Mouse (Mus musculus): ENCODE data around the gene Mpc1. TPM values are rescaled to one million over a fixed set of nuclear protein-coding genes. Genes with fewer than 3 reads are reported as not detected.
"Not testable (repeated sequence)": the region's sequence is repeated elsewhere in the genome, so short reads cannot be mapped to it uniquely, and the experiment has no call there.

Mpc1 gene
- polyA plus RNA-seq, 1 experiment from 2014 or later, result 168 TPM

DNA sequence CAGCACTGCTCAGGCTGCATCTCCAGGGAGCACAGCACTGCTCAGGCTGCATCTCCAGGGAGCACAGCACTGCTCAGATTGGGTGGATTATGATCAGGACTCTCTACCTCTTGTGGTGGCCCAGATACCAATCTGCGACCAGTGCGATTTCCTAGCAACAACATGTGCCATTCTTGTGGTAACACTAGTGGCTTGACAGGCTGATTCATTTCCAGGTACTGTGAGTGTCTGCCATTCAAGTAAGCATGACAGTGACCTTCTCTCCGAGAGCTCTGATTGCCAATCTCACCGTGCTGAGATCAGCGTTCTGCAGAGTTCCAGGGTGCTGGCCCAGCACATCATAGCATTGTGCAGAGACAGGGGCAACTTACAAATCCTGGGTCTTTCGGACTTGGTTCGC lies 31.0 kb upstream of the Mpc1 start:
- DNase-seq (ENCODE audit: low read depth, low spot score) (no peak), ATAC-seq (no peak)
- ChIA-PET CTCF (no interaction called here), POLR2A (no interaction called here)
- TF ChIP-seq CTCF (IDR thresholded peaks at IDR 0.05), result no peak
- peaks cover 12% of the 10 kb centered on the region for H3K27me3 ChIP-seq
- in situ Hi-C loops (cut with MboI; ENCODE audit: low pct_unique_long_range_greater_than_20kb), result no loop called here

DNA sequence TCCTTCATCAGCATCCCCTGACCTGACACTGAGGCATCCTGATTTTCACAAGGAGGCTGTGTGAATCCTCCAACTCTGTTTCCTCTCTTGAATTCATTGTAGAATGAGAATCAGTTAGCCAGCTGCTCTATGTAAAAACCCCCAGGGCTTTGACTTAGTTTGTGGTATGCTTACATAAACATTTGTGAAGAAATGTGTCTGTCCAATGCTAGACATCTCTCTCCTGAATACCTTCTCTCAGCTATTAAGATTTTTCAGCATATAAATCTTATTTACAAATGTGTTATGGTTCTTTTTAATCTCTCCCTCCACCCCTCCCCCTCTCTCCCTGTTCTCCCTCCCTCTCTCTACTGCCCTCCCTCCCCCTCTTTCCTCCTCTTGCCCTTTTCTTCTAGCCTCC lies 28.4 kb upstream of the Mpc1 start:
- ChIA-PET CTCF (interaction anchor here (1.1 kb wide), 1 partner anchor 118 kb away, joined by 3 read pairs; no protein-coding TSS in a partner anchor), POLR2A (no interaction called here)
- in situ Hi-C loops (cut with MboI; ENCODE audit: low pct_unique_long_range_greater_than_20kb), result no loop called here
- DNase-seq (ENCODE audit: low read depth, low spot score), result no peak
- H3K27me3 ChIP-seq, result peaks cover 9% of the 10 kb centered on the region
- TF ChIP-seq CTCF (IDR thresholded peaks at IDR 0.05), result no peak
- ATAC-seq, result no peak

DNA sequence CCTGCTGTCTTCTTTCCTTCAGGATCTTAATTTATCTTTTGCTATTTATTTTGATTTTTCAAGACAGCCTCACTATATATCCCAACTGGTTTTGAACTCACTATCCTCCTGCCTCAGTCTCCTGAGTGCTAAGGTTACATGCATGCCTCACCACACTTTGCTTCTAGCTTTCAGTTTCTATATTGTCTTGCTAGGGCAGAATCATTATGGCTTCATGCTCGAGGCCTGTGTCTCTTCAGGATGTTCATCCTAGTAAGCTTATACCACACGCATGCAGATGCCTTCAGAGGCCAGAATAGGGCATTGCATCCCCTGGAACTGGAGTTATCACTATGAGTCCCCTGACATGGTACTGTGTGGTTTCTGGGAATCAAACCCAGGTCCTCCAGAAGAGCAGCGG lies 27.8 kb upstream of the Mpc1 start:
- CTCF ChIA-PET, result no interaction called here

DNA sequence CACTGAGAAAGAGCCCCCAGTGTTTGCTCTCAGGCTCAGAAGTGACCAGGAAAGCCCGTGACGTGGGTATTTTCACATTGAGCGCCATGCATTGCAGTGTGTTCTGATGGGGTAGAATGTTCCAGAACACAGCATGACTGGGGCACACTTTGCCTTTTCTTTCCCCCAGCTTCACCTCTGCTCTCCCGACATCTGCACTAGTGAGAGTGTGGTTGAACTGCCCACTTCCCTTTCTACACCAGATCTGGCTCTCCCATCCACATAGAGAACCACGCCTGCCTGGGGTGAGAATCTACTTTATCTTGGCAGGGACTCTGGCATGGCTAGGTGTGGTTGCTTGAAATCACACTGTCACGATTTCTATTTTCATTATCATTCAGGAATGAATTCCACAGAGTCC lies 27.1 kb upstream of the Mpc1 start:
- DNase-seq (ENCODE audit: low read depth, low spot score) (no peak), ATAC-seq (no peak)
- no peak for TF ChIP-seq CTCF (IDR thresholded peaks at IDR 0.05)
- no peaks in the 10 kb centered on the region for H3K27me3 ChIP-seq
- in situ Hi-C loops (cut with MboI; ENCODE audit: low pct_unique_long_range_greater_than_20kb), result loop anchor here (5.0 kb wide), 1 partner anchor 117 kb away; no protein-coding TSS in a partner anchor
- CTCF ChIA-PET, result no interaction called here
- POLR2A ChIA-PET, result no interaction called here

More for the DNA sequence above, 27.8 kb upstream of the Mpc1 start:
- DNase-seq (ENCODE audit: low read depth, low spot score) (no peak), ATAC-seq (no peak)
- H3K27me3 ChIP-seq, result peaks cover 3% of the 10 kb centered on the region
- POLR2A ChIA-PET, result no interaction called here
- TF ChIP-seq CTCF (IDR thresholded peaks at IDR 0.05), result no peak
- in situ Hi-C loops (cut with MboI; ENCODE audit: low pct_unique_long_range_greater_than_20kb), result loop anchor here (5.0 kb wide), 1 partner anchor 117 kb away; no protein-coding TSS in a partner anchor

DNA sequence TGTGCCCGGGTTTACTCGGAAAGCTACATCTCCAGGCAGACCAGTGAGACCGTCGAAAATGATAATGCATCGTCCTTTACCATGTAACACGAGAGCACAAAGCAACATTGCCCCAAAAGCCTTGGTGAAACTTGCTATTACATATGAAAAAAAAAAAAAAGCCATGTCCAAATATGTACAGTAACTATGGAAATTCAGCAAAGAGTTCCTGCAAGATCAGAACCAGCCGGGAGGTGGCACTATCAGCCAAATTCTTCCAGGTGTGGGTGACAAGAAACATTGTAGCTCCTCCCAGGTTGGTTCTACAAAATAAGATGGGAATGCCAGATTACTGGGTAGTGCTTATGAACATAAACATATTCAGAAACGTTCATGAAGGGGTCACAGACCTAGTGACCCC lies 25.7 kb upstream of the Mpc1 start:
- POLR2A ChIA-PET, result no interaction called here
- in situ Hi-C loops (cut with MboI; ENCODE audit: low pct_unique_long_range_greater_than_20kb), result loop anchor here (5.0 kb wide), 1 partner anchor 115 kb away; no protein-coding TSS in a partner anchor
- DNase-seq (ENCODE audit: low read depth, low spot score) (no peak), ATAC-seq (no peak)
- CTCF ChIA-PET, result interaction anchor here (1.0 to 1.2 kb wide), 4 partner anchors 10 to 204 kb away, joined by 3 to 5 read pairs (median 4); no protein-coding TSS in a partner anchor
- peak; percentile 35 for TF ChIP-seq CTCF (IDR thresholded peaks at IDR 0.05)
- H3K27me3 ChIP-seq, result no peaks in the 10 kb centered on the region

DNA sequence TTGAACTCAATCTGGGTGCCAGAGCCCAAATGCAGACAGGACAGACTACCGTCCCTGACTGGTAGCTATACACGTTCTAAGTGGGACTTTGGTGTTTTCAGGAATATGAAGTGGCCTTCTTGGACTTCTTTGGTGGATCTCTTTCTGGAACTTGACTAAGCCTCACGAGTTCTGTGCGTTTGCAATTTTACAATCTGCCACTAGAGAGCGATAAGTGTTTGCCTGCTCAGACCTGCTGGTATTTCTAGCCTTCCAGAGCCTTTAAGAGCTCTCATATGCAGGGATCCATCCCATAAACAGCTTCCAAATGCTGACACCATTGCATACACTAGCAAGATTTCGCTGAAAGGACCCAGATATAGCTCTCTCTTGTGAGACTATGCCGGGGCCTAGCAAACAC lies 18.1 kb upstream of the Mpc1 start:
- ChIA-PET POLR2A (interaction anchor here (1.0 kb wide), 1 partner anchor 107 kb away, joined by 3 read pairs; no protein-coding TSS in a partner anchor), CTCF (interaction anchor here (0.6 to 3.3 kb wide), 13 partner anchors 11 to 193 kb away, joined by 3 to 25 read pairs (median 4); no protein-coding TSS in a partner anchor)

DNA sequence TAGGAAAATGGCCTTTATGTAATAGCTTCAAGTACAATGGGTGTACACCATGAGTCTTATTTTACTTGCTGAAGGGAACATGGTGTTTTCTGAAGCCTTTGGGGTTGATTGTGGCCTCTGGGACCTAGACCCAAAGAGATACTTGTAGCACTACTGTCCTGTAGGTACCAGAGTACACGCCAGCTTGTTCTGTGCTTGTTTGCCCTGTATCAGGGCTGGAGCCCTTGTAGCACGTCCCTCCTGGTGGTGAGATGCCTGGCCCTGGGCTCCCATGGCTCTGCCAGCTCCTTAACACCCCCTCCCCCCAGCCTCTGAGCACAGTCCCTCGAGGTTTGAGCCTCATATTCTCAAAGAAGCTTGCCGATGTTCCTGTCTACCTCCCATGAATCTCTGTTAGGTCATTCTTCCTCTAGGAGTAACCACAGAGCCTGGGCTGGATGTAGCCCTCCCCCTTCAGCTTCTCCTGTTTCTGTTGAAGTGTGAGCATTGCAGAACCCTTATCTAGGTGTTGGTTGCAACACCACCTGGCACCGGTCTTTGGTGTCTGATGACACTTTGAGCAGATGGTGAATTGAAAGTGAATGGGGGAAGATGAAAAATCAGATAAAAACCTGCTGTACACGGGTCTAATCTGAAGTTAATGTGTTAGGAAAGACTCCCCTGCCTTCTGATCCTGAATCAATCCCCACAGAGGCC lies 10.5 kb upstream of the Mpc1 start:
- TF ChIP-seq CTCF (IDR thresholded peaks at IDR 0.05), result no peak
- ChIA-PET POLR2A (interaction anchor here (0.9 kb wide), 1 partner anchor 35 kb away, joined by 3 read pairs; no protein-coding TSS in a partner anchor), CTCF (no interaction called here)
- DNase-seq (ENCODE audit: low read depth, low spot score) (no peak), ATAC-seq (no peak)
- in situ Hi-C loops (cut with MboI; ENCODE audit: low pct_unique_long_range_greater_than_20kb), result no loop called here
- H3K27me3 ChIP-seq, result no peaks in the 10 kb centered on the region

More for the DNA sequence above, 18.1 kb upstream of the Mpc1 start:
- H3K27me3 ChIP-seq; ATAC-seq; in situ Hi-C loops (cut with MboI; ENCODE audit: low pct_unique_long_range_greater_than_20kb): not testable (repeated sequence)
- peak; percentile 30 for DNase-seq (ENCODE audit: low read depth, low spot score)
- peak; percentile 79 for TF ChIP-seq CTCF (IDR thresholded peaks at IDR 0.05)

DNA sequence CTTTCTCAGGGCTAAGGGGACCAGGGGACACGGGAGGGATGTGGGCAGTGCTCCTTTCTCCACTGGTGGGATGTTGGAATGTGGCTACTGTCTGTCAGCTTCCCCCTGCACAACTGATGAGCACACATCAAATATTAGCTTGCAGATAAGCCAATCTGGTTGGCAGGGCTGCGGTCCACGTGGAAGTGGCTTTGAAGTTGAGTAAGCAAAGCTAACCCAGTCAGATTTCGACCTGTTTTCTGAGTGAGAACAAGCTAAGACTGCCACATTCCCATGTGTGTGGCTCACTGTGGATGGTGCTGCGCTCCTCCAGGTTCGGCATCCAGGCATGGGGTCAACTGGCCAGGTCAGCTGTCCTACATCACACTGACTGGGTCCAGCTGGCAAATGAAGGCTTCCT lies 9.8 kb upstream of the Mpc1 start:
- no peaks in the 10 kb centered on the region for H3K27me3 ChIP-seq
- no peak for DNase-seq (ENCODE audit: low read depth, low spot score)
- ChIA-PET CTCF (no interaction called here), POLR2A (no interaction called here)
- in situ Hi-C loops (cut with MboI; ENCODE audit: low pct_unique_long_range_greater_than_20kb), result no loop called here
- no peak for TF ChIP-seq CTCF (IDR thresholded peaks at IDR 0.05)
- no peak for ATAC-seq

DNA sequence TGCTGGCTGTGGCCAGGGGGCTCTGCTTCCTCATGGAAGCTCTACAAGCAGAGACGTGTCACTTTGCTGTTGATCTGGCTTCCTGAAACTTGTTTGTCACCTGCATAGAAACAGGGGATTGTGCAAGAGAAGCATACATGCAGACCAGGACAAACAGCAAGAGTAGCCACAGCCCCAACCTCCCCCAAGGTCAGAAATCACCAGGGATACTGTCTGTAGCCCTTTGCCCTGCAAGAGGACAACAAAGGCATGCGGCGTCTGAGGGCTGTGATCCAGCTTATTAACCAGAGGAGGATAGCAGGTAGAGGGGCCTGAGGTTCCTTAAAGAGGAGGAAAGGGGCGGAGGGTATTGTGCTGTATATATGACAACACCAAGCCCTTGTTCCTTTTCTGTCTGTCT lies 6.6 kb upstream of the Mpc1 start:
- no peak for DNase-seq (ENCODE audit: low read depth, low spot score)
- CTCF ChIA-PET, result interaction anchor here (1.6 kb wide), 2 partner anchors 11 to 97 kb away, joined by 4 to 5 read pairs; no protein-coding TSS in a partner anchor
- no peak for ATAC-seq
- POLR2A ChIA-PET, result no interaction called here
- in situ Hi-C loops (cut with MboI; ENCODE audit: low pct_unique_long_range_greater_than_20kb), result loop anchor here (5.0 kb wide), 1 partner anchor 36 kb away; the partner anchor contains the start of gene Sft2d1
- no peaks in the 10 kb centered on the region for H3K27me3 ChIP-seq
- TF ChIP-seq CTCF (IDR thresholded peaks at IDR 0.05), result no peak

DNA sequence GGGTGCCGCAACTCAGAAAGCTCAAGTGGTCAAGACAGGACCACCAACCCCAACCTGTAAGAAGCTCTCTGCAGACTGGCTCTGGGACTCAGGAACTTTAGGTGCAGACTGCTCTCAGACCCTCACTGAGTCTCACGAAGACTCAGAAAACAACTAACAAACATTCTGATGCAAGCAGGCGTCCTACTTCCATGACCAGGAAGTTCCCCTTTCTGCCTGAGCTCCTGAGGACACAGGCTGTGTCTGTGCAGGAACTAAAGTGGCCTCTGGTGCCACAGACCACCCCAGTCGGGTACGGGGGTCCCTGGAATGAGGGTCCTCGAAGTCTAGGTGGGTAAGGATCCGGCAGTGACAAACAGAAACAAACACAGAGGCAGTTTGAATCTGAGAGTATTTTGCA lies 6.0 kb upstream of the Mpc1 start:
- DNase-seq (ENCODE audit: low read depth, low spot score) (no peak), ATAC-seq (no peak)
- ChIA-PET CTCF (interaction anchor here (1.1 kb wide), 1 partner anchor 40 kb away, joined by 3 read pairs; no protein-coding TSS in a partner anchor), POLR2A (no interaction called here)
- TF ChIP-seq CTCF (IDR thresholded peaks at IDR 0.05), result no peak
- H3K27me3 ChIP-seq, result no peaks in the 10 kb centered on the region
- in situ Hi-C loops (cut with MboI; ENCODE audit: low pct_unique_long_range_greater_than_20kb), result loop anchor here (5.0 kb wide), 1 partner anchor 36 kb away; the partner anchor contains the start of gene Sft2d1

DNA sequence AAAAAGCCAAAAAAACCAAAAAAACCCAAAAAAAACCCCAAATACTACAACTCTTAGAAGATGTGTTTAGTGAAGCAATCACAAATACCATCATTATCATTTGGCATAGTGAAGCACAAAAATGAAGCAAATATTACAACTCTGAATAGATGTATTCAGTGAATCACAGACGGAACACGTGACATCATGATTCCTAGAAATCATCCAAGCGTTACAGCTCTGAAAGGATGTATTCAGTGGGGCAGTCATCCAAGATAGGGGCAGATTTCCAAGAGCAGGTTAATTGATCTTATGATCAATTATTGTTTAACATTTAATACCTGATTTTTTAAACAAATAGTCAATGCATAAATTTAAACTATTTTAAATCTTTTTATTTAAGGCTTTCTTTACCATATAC lies 5.4 kb upstream of the Mpc1 start:
- no peaks in the 10 kb centered on the region for H3K27me3 ChIP-seq
- POLR2A ChIA-PET, result no interaction called here
- DNase-seq (ENCODE audit: low read depth, low spot score) (no peak), ATAC-seq (no peak)
- no peak for TF ChIP-seq CTCF (IDR thresholded peaks at IDR 0.05)
- CTCF ChIA-PET, result interaction anchor here (1.1 kb wide), 1 partner anchor 39 kb away, joined by 3 read pairs; no protein-coding TSS in a partner anchor
- in situ Hi-C loops (cut with MboI; ENCODE audit: low pct_unique_long_range_greater_than_20kb), result loop anchor here (5.0 kb wide), 1 partner anchor 35 kb away; the partner anchor contains the start of gene Sft2d1
